Mouse (Mus musculus) left cerebral cortex, adult 9 months (tissue): ENCODE results near the gene Parp9.
"Not testable (repeated sequence)": the region's sequence is repeated elsewhere in the genome, so short reads cannot be mapped to it uniquely, and the experiment has no call there.

Experiments used
- DNase-seq, 2 experiments: peaks; one replicate each; pipeline ENCODE4 v3.0.0; 2022; ENCODE audit warnings: low spot score in 2 of 2

Parp9 gene

GRCm38 (mm10) chr16:35993316-35993715 lies 55.0 kb downstream of the Parp9 start:
- DNase-seq: no peak

GRCm38 (mm10) chr16:35998852-35999251 lies 60.6 kb downstream of the Parp9 start:
- DNase-seq: not testable (repeated sequence)

GRCm38 (mm10) chr16:36008396-36008795 lies 70.1 kb downstream of the Parp9 start:
- DNase-seq: no peak

GRCm38 (mm10) chr16:36016335-36016734 lies 78.1 kb downstream of the Parp9 start:
- no peak for DNase-seq
